Mouse (Mus musculus) embryo, embryonic 11 days (tissue): ENCODE measurements around the gene Gstk1.

Source experiments
- DNase-seq: peaks from one replicate; pipeline ENCODE4 v3.0.0-alpha.2; 2015

Gene Gstk1

GRCm38 (mm10) chr6:42245711-42246353, at the start of gene Gstk1:
Gstk1 (plus strand) TSS chr6:42245935.
- peak; percentile 89 for DNase-seq

DNA sequence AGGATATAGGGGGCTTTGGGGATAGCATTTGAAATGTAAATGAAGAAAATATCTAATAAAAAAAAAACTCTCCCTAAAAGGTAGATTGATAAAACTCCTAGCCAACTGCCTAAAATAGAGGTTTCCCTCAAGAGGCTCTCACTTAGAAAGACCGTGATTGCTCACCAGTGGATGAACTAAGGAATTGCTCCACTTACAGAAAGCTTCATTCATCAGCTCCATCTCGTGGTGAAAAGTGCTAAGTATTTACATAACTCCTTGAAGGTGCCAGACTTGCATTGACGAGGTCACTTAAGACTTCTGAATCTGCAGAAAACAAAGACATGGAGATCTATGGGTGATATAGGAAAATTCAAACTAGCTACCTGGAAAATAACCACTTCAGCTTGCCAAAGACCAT, 48.0 kb upstream of the Gstk1 start:
- DNase-seq = peak; percentile 18

GRCm38 (mm10) chr6:42199498-42199897, 46.2 kb upstream of the Gstk1 start:
- DNase-seq = no peak

GRCm38 (mm10) chr6:42215028-42215427, 30.7 kb upstream of the Gstk1 start, which contains the start of gene Tas2r144:
Tas2r144 (plus strand) TSS chr6:42215328.
- no peak for DNase-seq

- no peak for DNase-seq
Observed at GRCm38 (mm10) chr6:42222286-42222685, 23.4 kb upstream of the Gstk1 start.

- DNase-seq = no peak
Observed at GRCm38 (mm10) chr6:42225046-42225445, 20.7 kb upstream of the Gstk1 start.

- DNase-seq = peak; percentile 78
Observed at GRCm38 (mm10) chr6:42227240-42228101, 18.3 kb upstream of the Gstk1 start.

- no peak for DNase-seq
Observed at GRCm38 (mm10) chr6:42229610-42230009, 16.1 kb upstream of the Gstk1 start.

DNA sequence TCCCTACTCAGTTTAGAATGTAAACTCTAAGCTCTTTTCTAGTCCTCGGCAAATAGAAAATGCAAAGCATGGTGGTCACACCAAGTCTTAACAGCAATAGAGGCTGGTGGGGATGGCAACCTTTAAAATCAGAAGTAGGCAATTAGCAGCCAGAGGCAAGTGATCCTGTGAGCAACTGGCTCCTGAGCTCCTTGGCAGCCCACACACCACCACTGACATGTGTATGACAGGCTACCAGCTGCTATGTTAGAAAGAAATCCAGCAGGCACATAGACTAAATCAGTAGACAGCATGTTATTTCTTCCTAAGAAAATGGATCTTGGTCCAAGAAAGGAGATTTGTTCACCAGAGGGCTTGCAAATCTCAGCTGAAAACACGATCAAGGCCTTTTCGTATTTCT, 14.5 kb upstream of the Gstk1 start:
- DNase-seq = no peak

DNA sequence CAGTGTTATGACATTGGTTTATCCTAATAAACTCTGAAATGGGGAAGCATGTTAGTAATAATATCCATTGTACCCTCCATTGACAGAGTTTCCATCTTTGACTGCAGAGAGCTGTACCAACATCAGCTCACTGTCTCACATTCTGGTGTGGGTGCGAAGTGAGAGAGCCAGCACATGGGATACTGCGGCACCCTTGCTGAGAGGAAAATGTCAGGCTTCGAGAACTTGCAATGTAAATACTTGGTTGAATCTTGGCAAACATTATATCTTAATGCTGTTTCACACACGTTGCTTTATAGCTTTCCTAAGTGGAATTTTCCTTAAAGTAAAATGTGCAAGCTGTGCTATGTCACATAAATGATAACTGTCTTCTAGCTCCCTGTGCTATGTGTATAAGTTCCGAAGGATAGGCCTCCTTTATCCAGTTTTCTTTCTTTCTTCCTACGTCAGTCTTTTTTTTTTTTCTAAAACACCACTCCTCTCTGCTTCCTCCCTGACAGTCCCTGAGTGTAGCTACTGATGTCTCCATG, 8.4 kb upstream of the Gstk1 start:
- no peak for DNase-seq

DNA sequence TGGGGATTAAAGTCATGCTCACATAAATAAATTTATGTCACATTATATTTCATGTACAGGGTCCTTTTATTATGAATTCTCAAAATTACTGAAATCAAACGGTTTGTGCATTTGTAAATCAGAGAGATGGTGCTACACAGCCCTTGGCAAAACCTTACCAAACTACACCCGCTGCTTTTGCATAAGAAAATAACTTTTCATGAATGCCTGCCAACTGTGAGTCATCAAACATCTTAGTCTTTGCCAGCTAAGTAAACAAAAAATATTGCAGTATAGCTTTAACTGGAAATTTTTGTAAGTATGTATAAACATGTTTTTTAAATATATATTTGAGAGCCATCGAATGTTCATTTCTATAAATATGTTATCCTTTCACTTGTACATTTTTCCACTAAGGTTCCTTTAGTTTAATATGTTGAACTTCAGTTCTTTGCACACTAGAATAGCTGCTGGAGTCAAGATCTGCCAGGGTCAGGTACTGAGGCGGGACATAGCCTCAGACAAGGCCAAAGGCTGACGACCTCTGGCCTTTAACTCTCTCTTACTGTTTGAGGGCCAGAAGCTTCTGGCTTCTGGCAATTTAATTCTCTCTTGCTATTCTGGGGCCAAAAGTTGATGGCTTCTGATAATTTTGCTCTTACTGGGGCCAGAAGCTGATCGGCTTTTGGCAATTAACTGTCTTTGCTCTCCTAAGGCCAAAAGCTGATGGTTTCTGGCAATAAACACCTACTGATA, 4.3 kb upstream of the Gstk1 start:
- no peak for DNase-seq

- no peak for DNase-seq
Observed at GRCm38 (mm10) chr6:42247173-42247572, 1.4 kb downstream of the Gstk1 start.

- no peak for DNase-seq
Observed at GRCm38 (mm10) chr6:42247981-42248380, 2.2 kb downstream of the Gstk1 start.

DNA sequence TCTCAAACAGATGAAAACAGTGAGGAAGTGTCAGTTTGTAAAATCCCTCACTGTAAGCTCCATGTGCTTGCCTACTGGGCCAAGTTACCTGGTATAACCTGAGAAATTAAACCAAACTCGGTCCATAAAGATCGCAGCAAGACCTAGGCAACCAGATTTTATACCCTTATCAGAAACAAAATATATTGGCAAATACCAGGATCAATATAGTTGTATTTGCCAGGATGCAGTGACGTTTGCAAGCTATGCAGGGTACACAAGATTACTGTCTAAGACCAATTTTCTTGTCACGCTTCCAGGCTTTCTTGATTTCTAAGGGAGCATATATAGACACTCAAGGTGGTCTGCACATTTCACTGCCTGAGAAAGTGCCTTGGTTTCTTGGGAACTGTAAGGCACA, 6.1 kb downstream of the Gstk1 start:
- no peak for DNase-seq

DNA sequence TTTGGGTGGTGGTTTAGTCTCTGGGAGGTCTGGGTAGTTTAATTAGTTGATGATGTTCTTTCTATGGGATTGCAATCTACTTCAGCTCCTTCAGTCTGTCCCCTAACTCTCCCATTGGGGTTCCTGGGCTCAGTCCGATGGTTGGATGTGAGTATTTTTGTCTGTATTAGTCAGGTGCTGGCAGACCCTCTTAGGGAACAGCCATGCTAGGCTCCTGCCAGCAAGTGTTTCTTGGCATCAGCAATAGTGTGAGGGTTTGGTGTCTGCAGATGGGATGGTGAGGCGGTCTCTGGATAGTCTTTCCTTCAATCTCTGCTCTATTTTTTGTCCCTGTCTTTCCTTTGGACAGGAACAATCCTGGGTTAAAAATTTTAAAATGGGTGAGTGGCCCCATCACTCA, 7.4 kb downstream of the Gstk1 start:
- no peak for DNase-seq

GRCm38 (mm10) chr6:42257303-42257863, 11.6 kb downstream of the Gstk1 start:
- DNase-seq = peak; percentile 71

- no peak for DNase-seq
Observed at GRCm38 (mm10) chr6:42260430-42260829, 14.7 kb downstream of the Gstk1 start.

DNA sequence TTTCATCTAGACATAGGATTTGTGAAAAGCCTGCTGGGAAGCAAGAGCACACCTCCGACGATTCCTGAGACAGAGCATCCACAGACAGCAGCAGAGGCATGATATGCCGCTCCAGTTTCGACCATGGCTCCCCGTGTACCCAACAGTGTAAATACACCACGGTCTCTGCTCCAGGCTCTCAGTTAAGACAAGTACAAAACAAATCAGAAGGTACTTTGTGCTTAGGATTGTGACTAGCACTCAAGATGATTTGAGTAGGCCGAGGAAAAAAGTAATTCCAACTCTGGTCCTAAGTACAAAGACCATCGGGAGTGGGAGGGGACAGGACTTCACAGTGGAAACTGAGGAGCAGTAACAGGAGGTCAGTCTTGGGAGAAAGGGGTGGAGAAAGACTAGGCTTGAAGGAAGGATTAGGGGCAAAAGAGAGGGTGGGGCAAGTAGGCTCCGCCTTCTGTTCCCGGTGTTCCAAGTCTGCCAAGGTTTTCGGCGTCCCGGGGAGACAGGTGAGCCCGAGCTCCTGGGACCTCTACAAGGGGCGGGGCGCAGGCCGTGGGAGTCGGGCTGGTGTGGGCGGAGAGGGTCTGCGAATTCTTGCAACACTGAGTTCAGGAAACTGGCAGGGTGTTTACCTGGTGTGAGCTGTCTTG, 15.9 kb downstream of the Gstk1 start, which contains the start of gene Tmem139:
Gene Tmem139 (plus strand): TSS at position 447 of the 647 bp plus-strand sequence.
- no peak for DNase-seq

DNA sequence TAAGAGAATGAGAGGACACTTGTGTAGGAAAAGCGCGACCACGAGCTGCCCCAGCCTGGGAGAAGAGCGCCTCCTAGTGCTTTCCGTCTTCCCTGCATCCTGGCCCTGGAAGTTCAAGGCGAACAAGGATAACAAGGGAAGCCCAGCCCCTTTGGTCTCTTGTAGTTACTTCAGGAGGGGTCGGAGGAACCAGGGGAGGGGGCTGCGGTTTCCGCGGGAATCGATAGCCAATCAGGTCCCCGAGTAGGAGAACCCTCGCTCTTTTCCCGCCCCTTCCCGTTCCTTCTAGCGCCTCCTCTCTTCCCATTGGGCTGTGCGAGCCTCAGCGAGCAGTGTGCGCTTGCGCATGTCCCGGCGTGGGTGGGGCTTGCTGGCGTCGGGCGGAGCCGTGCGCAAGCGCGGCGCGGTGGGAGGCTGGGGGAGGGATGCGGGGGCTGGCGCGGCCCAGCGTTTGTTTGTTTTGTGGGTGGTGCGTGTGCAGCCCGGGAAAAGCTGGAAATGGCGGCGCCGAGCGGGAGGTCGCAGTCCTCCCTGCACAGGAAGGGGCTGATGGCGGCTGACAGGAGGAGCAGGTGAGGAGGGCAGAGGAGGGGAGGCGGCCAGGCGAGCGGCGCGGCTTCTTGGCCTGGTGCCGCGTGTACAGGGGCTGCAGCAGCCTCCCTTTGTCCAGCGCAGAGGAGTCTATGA, 19.0 kb downstream of the Gstk1 start, which contains the start of gene Casp2:
Gene Casp2 (plus strand): TSS at position 360 of the 687 bp plus-strand sequence.
- DNase-seq = peak; percentile 99

- DNase-seq = peak; percentile 56
Observed at GRCm38 (mm10) chr6:42265391-42266330, 19.9 kb downstream of the Gstk1 start.
